Mouse (Mus musculus) kidney, postnatal 25 days (tissue): ENCODE data around the gene Glt8d2.
A peak's percentile ranks its signal among the peaks of the same experiment; 100 is the strongest.
"Not testable (repeated sequence)": the region's sequence is repeated elsewhere in the genome, so short reads cannot be mapped to it uniquely, and the experiment has no call there.

Experiments used
- DNase-seq, 2 experiments: peaks; one replicate each; pipeline ENCODE4 v3.0.0; 2021; ENCODE audit warnings: mixed read lengths in 2 of 2

Gene Glt8d2

GRCm38 (mm10) chr10:82646083-82646482 lies 44.4 kb downstream of the Glt8d2 start:
- DNase-seq: no peak

GRCm38 (mm10) chr10:82641481-82641880 lies 49.0 kb downstream of the Glt8d2 start:
- DNase-seq: no peak

GRCm38 (mm10) chr10:82639032-82639698 lies 51.3 kb downstream of the Glt8d2 start:
- no peak for DNase-seq

GRCm38 (mm10) chr10:82636321-82636720 lies 54.1 kb downstream of the Glt8d2 start:
- DNase-seq: no peak

GRCm38 (mm10) chr10:82634348-82634747 lies 56.1 kb downstream of the Glt8d2 start:
- no peak for DNase-seq

GRCm38 (mm10) chr10:82632496-82633280 lies 57.8 kb downstream of the Glt8d2 start:
- no peak for DNase-seq

- no peak for DNase-seq
Observed at GRCm38 (mm10) chr10:82631133-82631532, 59.3 kb downstream of the Glt8d2 start.

GRCm38 (mm10) chr10:82630497-82630896 lies 60.0 kb downstream of the Glt8d2 start:
- no peak for DNase-seq

- DNase-seq: peak; percentile 93 to 97
Observed at GRCm38 (mm10) chr10:82629586-82630255, 60.7 kb downstream of the Glt8d2 start, which contains the start of gene Tdg. Tdg (plus strand) TSS chr10:82629828.

- DNase-seq: peak; percentile 9 to 44
Observed at GRCm38 (mm10) chr10:82629111-82629585, 61.3 kb downstream of the Glt8d2 start.

- DNase-seq: not testable (repeated sequence)
Observed at GRCm38 (mm10) chr10:82623553-82623932, 66.9 kb downstream of the Glt8d2 start.

GRCm38 (mm10) chr10:82622671-82623552 lies 67.5 kb downstream of the Glt8d2 start, which contains the start of gene 1190007I07Rik:
1190007I07Rik (minus strand) TSS chr10:82623228.
- peak; percentile 95 to 96 for DNase-seq

- DNase-seq: no peak
Observed at GRCm38 (mm10) chr10:82622235-82622634, 68.2 kb downstream of the Glt8d2 start.
